Mouse (Mus musculus) frontal cortex, adult (tissue): ENCODE measurements at regions not wholly inside any gene's neighbourhood (a gene's known extent, or its start where the extent isn't known, plus 50 kb on each side); places are given as distances from the start of the nearest gene placed in this dataset.

Source experiments
- ATAC-seq: cut with Nextera tagmentation; 2 replicates; pipeline ENCODE4 v1.9.2; 2017; ENCODE audit warnings: mild to moderate bottlenecking, moderate library complexity, mixed read lengths; ENCODE audit not compliant: low TSS enrichment

- ATAC-seq, result no peak
These were observed 904.1 kb downstream of the A830018L16Rik start for GRCm38 (mm10) chr1:12318029-12318428.

GRCm38 (mm10) chr1:12334186-12334585 is 920.3 kb downstream of the A830018L16Rik start:
- no peak for ATAC-seq

- no peak for ATAC-seq
These were observed 931.0 kb downstream of the A830018L16Rik start for GRCm38 (mm10) chr1:12344726-12345438.

- no peak for ATAC-seq
These were observed 931.5 kb downstream of the A830018L16Rik start for GRCm38 (mm10) chr1:12345439-12345819.

GRCm38 (mm10) chr1:12354531-12354930 is 940.6 kb downstream of the A830018L16Rik start:
- ATAC-seq, result no peak

GRCm38 (mm10) chr1:12367872-12368271 is 954.0 kb downstream of the A830018L16Rik start:
- ATAC-seq, result peak; percentile 99

- no peak for ATAC-seq
These were observed 959.1 kb downstream of the A830018L16Rik start for GRCm38 (mm10) chr1:12372968-12373367.

- no peak for ATAC-seq
These were observed 984.4 kb downstream of the A830018L16Rik start for GRCm38 (mm10) chr1:12398146-12398884.

GRCm38 (mm10) chr1:12405391-12406270 is 991.7 kb downstream of the A830018L16Rik start:
- ATAC-seq, result peak; percentile 59; the same call in 1 of the 2 replicates

- no peak for ATAC-seq
These were observed 996.0 kb downstream of the A830018L16Rik start for GRCm38 (mm10) chr1:12409738-12410523.

- no peak for ATAC-seq
These were observed 996.6 kb downstream of the A830018L16Rik start for GRCm38 (mm10) chr1:12410524-12410886.

GRCm38 (mm10) chr1:12424510-12424909 is 1010.6 kb downstream of the A830018L16Rik start:
- no peak for ATAC-seq

- no peak for ATAC-seq
These were observed 1024.0 kb downstream of the A830018L16Rik start for GRCm38 (mm10) chr1:12437894-12438293.

- no peak for ATAC-seq
These were observed 1052.3 kb downstream of the A830018L16Rik start for GRCm38 (mm10) chr1:12466255-12466654.

- ATAC-seq, result no peak
These were observed 1065.3 kb downstream of the A830018L16Rik start for GRCm38 (mm10) chr1:12478983-12479763.

- peak; percentile 91 for ATAC-seq
These were observed 1086.5 kb downstream of the A830018L16Rik start for GRCm38 (mm10) chr1:12500442-12500841.

- no peak for ATAC-seq
These were observed 1094.1 kb downstream of the A830018L16Rik start for GRCm38 (mm10) chr1:12507997-12508396.

GRCm38 (mm10) chr1:12510129-12510816 is 1096.4 kb downstream of the A830018L16Rik start:
- ATAC-seq, result peak; percentile 83

- ATAC-seq, result peak; percentile 99
These were observed 1105.7 kb downstream of the A830018L16Rik start for GRCm38 (mm10) chr1:12519601-12520000.

GRCm38 (mm10) chr1:12555859-12556258 is 1142.0 kb downstream of the A830018L16Rik start:
- ATAC-seq, result peak; percentile 85
